Mouse (Mus musculus): ENCODE measurements around the gene Stat5b.

GRCm38 (mm10) chr11:100748620-100749019 lies 101.9 kb downstream of the Stat5b start:
- TF ChIP-seq CTCF (IDR thresholded peaks at IDR 0.05; ENCODE audit: low read depth) (no peak), EP300 (optimal IDR thresholded peaks at IDR 0.05) (no peak)
